Mouse (Mus musculus): ENCODE data around the gene Echdc2.

The Echdc2 gene

GRCm38 (mm10) chr4:108213023-108213422, 47.8 kb downstream of the Echdc2 start:
- no peak for DNase-seq

DNA sequence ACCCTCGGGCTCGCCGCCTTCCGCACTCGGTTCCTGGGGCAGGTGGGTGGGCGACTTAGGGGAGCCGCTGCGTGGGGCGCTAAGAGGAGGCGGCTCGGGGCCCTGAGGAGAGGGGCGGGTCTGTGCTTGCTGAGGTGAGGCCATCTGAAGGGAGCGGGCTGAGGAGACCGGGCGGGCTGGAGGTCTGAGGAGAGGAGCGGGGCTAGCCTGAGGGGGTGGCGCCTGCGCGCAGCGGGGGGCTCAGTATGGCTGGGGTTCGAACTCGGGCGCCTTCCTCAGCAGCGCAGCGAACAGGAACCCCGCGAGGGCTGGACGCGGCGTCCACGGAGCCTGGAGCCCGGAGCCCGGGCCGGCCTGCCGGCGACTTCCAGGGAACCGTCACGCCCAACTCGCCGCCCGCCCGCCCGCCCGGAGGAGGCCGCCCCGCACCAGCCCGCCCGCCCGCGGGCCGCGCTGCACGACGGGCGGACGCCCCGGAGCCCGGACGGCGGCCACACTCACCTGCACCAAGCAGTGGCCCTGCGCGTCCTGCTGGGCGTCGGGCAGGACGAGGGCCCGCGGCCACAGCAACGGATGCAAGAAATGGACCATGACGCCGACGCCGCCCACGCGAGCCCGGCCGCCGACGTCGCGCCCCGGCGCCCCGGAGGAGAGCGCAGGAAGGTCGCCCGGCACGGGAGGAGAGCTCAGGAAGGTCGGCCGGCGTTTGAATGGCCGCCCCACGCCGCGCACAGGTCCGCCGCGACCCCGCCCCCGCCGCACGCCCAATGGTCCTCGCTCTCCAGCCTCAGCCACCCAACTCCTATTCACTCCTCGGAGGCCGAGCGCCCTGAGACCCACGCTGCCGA, 52.3 kb downstream of the Echdc2 start, which contains the start of gene Zyg11a:
Gene Zyg11a (minus strand): TSS at position 717 of the 848 bp plus-strand sequence.
- DNase-seq: peak; percentile 44 to 47

DNA sequence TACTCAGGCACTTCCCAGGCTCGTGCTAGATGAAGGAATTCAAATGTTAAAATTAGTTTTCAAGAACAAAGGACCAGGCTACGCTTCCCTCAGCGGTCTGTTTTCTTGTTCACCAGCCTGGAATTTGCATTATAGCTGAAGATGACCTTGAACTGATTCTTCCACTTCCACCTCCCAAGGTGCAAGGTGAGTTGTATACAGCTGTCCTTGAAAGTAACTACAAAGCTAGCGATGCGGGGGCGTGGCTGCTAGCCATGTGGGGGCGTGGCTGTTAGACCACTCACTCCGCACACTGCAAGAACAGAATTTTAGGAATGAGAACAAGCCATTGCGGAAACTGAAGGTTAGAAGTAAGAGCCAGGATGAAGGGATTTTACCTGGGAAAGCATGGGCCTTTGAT, 53.8 kb downstream of the Echdc2 start:
- no peak for DNase-seq

DNA sequence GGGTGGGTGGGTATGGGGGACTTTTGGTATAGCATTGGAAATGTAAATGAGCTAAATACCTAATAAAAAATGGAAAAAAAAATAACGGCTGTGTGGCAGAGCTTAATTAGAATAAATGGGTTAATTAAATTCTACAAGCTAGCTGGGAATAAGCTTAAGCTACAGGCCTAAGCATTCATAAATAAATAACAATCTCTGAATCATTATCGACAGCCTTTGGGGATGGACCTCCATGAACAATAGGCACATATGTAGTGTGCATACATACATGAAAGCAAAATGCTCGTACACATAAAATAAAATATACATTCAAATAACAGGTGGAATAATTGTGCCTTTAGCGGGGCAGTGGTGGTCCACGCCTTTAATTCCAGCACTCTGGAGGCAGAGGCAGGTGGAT, 57.3 kb downstream of the Echdc2 start:
- DNase-seq: no peak

- no peak for DNase-seq
These were observed 60.2 kb downstream of the Echdc2 start for GRCm38 (mm10) chr4:108225341-108225872.
